Mouse (Mus musculus) G1E-ER4 (cell line): ENCODE measurements around the gene Bcap29. TPM values are rescaled to one million over a fixed set of nuclear protein-coding genes. Genes with fewer than 3 reads are reported as not detected.

ENCODE experiments used
- GATA1 ChIP-seq: IDR thresholded peaks from one replicate; pipeline ENCODE4 v1.8.0; 2012; ENCODE audit warnings: low read length, inconsistent platforms
- polyA plus RNA-seq: library from polyadenylated mRNA; stranded (reverse); fragments of >175 nt; gene quantifications from 2 replicates; pipeline ENCODE4 v1.2.3, GENCODE M21; 2012

Bcap29 gene
- polyA plus RNA-seq, 1 experiment: 103 TPM

GRCm38 (mm10) chr12:31583726-31584125 is 50.7 kb downstream of the Bcap29 start:
- TF ChIP-seq GATA1: no peak

DNA sequence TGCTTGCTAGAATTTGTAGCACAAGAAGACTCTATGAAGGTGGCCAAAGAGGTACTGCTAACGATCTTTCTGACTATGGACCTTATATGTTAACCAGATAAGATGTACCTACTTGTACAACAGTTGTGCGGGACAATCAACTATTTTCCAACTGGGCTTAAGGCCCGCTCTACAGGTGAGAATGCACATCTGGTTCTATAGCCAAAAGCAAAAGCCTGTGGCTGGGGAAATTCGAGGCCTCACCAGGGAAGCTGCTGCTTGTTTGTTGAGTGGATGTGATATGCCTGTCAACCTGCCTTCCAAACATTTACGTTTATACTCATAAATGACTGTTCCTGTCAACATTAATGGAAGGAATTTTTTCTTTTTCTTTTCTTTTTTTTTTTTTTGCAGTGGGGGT is 52.4 kb downstream of the Bcap29 start:
- TF ChIP-seq GATA1: no peak

DNA sequence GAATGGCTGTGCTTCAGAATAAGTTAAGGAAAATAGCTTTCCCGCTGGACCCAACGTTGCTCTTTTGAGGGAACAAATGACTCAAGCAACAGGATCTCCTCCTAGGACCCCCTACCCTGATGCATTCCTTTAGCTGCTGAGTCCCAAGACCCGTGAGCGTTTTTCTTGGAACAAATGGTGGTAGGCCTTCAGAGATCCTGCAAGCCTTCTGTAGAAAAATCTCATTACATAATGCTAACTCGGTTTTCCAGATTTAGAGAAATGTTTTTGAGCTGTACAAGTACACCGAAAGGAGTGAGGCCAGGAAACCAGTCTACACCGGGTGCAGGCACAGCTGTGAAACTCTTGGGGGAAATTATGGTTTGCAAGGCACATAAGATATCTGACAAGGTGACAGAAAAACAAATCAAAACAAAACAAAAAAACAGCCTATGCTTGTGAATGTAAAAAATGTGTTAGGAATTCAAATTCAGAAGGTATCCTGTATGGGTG is 53.1 kb downstream of the Bcap29 start:
- no peak for TF ChIP-seq GATA1

- TF ChIP-seq GATA1: no peak
Observed at GRCm38 (mm10) chr12:31580634-31581318, 53.7 kb downstream of the Bcap29 start.

DNA sequence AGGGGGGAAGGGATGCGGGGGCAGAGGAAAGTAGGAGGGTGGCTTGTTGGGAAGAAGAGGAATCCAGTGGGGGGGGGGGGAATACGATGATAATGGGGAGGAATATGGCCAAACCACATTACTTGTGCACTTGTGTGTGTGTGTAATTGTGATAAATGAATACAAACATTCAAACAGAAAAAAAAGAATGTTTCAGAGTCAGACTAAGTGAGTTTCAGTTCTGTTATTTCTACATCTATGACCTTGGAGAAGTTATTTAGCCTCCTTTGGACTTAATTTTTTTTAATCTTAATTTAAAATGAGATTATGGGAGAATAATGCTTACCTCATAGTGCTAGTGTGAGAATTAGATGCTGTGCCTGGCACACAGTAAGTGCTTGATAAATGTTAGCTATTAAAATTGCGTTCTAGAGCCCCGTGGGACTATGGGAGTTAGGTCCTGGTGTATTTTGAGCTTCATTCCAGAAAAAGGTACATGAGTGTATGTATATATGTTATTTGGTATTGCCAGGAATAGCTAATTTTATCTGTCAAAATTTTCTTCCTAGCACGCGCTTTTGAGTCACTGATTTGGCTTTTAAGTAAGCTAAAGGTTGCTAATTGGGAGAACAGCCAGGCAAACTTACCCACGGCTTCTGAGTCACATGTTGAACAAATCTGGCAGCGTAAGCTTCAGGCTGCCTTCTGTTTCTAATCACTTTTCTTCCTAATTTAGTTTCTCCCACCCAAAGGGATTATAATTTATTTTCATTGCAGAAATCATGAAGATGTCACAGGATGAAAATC is 55.6 kb downstream of the Bcap29 start:
- TF ChIP-seq GATA1: no peak

GRCm38 (mm10) chr12:31574506-31574905 is 60.0 kb downstream of the Bcap29 start:
- TF ChIP-seq GATA1: no peak

DNA sequence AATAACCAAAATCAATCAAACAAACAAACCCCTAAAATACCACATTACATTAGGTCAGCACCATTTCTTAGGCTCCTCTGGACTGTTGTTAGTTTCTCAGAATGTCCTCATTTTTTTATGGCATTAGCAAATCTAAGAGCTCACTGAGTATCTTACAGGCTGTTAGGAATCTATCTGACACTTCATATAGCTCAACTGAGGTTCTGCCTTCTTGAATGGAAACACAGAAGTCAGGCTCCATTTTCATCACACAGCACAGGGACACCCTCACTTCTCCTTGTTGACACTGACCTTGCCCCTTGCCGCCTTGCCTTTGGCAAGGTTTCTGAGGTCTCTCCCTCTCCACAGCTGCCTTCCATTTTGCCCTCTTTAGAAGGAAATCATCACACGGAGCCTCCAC is 64.7 kb downstream of the Bcap29 start:
- TF ChIP-seq GATA1: no peak

GRCm38 (mm10) chr12:31568661-31569060 is 65.8 kb downstream of the Bcap29 start:
- TF ChIP-seq GATA1: no peak

GRCm38 (mm10) chr12:31560712-31561111 is 73.7 kb downstream of the Bcap29 start:
- TF ChIP-seq GATA1: no peak

- no peak for TF ChIP-seq GATA1
Observed at GRCm38 (mm10) chr12:31560002-31560401, 74.5 kb downstream of the Bcap29 start.

- no peak for TF ChIP-seq GATA1
Observed at GRCm38 (mm10) chr12:31554371-31554770, 80.1 kb downstream of the Bcap29 start.

DNA sequence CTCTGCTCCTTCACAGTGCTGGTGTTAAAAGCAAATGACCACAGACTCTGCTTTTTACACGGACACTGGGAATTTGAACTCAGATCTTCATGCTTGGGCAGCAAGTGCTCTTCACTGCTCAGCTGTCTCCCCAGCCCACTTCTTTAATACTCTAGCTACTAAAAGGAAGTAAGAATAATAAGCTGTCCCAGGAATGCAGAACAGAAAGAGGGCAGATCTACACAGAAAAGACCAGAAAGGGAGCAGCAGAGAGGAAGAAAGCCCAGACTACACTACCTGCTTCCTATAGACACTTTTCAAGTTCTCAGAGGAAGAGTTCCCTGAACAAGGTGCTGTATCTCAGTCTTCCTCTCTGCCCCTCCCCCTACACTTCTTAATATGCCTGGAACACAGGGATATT is 83.2 kb downstream of the Bcap29 start:
- TF ChIP-seq GATA1: no peak

DNA sequence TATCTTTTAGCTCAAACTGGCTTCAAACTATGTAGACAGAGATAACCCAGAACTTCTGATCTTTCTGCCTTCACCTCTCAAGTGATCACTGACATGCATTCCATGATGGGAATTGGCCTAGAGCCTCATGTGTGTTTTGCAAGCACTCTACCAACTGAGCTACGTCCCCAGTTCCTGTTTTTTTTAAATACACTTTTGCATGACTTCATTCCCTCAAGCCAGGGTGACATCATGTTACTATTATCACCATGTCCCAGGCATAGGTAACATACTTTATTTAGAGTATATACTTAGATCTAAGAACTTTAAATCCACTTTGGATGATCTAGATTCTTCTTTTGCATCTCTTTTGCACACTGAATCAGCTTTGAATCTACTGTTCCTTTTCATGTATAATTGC is 88.4 kb downstream of the Bcap29 start:
- no peak for TF ChIP-seq GATA1

GRCm38 (mm10) chr12:31545219-31545618 is 89.2 kb downstream of the Bcap29 start:
- no peak for TF ChIP-seq GATA1

DNA sequence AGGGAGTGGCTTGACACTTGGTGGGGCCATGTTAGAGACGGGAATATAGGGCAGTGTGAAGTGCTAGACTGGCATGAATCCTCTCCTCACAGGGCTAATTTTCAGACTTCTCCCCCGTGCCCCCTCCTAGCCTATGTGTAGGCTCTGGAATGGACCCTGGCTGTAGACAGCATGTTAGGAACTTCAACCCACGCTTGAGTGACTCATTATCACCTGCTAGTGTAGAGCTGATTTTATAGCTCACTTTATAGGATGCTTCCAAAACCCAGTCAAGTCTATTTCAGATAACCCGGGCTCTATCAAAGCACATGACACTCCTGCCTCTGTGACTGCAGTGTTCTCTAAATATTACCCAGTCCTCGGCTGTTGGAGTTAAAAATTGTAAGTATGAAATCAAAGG is 92.9 kb downstream of the Bcap29 start:
- TF ChIP-seq GATA1: no peak

Other genes with a start within 250 kb of the Bcap29 start
- gene Slc26a3, start 243.8 kb downstream of the Bcap29 start, polyA plus RNA-seq: not detected in 2 replicates
- 2.5 and 2.9 TPM in 2 replicates for gene Cbll1, start 135.0 kb downstream of the Bcap29 start, polyA plus RNA-seq
- not detected in 2 replicates for gene Slc26a4, start 74.7 kb downstream of the Bcap29 start, polyA plus RNA-seq
- 5.5 and 7.2 TPM in 2 replicates for gene Dus4l, start 20.2 kb upstream of the Bcap29 start, polyA plus RNA-seq
- 1.7 and 2.1 TPM in 2 replicates for gene Cog5, start 20.2 kb upstream of the Bcap29 start, polyA plus RNA-seq
- gene Gpr22, start 79.3 kb upstream of the Bcap29 start, polyA plus RNA-seq: not detected in 2 replicates